Mouse (Mus musculus) frontal cortex, postnatal 14 days (tissue): ENCODE results near the gene Dyrk3.
A peak's percentile ranks its signal among the peaks of the same experiment; 100 is the strongest.
"Not testable (repeated sequence)": the region's sequence is repeated elsewhere in the genome, so short reads cannot be mapped to it uniquely, and the experiment has no call there.

ENCODE experiments used
- DNase-seq, 2 experiments: peaks; one replicate each; pipeline ENCODE4 v3.0.0; 2022; ENCODE audit warnings: low spot score in 2 of 2

Dyrk3 gene

DNA sequence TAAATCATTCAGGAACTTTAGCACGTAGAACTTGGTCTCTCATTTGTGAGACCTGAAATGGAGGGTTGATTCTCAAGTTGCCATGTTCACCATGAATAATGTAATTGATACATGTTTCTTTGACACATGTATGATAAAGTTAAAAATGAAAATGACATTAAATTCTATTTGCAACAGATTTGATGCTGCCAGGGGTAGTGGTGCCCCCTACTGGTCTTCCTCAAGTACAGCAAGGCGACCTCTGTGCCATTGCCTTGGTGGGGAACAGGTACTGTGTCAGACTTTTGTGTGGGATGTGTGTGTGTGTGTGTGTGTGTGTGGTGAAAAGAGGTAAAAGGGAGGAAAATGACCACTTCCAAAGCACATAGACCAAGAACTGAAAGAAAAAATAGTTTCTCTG lies 17.3 kb upstream of the Dyrk3 start:
- no peak for DNase-seq

DNA sequence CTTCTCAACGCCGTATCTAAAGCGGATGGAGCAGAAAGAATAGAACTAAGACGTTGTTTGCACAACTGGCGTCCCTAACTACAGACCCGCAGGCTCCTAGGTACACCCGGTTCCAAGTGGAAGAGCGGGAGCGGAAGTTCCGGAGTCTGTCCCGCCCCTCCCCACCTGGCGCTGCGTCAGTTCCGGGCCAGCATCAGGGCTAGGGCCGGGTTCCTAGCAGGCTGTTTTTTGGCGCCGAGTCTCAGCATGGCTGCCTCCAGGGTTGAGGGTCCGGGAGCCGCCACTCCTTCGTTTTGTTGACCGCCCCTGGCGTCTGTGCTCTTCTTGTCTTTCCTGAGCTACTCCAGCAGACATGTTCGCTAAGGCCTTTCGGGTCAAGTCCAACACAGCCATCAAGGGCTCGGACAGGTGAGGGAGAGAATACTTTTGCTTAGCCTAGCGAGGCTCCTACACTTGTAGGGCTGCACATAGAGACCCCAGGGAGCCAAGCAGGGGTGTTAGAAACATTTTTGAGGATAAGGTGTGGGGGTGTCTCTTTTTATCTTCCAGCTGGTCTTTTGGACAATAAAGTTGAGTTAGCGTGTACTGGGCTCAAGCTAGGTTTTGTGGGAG lies 15.0 kb upstream of the Dyrk3 start, which contains the start of gene Eif2d:
Gene Eif2d, plus strand, starts transcription at position 164 of the 612 bp plus-strand sequence.
- DNase-seq: peak; percentile 71 to 82

DNA sequence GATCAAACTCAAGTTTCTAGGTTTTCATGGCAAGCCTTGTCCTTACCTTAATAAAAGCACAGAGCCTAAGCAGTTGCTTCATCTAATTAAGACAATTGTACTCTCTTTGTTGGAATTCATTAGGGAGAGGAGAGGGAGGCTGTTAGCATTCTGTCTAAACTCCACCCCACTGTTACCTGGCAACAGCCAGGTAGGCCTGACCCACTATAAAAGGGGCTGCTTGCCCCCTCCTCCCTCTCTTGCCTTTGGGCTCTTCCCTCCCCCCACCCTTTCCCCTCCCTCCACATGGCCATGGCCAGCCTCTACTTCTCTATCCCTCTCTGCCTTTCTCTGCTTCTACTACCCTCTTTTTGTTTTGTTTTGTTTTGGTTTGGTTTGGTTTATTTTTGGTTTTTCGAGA lies 11.4 kb upstream of the Dyrk3 start:
- DNase-seq: no peak

DNA sequence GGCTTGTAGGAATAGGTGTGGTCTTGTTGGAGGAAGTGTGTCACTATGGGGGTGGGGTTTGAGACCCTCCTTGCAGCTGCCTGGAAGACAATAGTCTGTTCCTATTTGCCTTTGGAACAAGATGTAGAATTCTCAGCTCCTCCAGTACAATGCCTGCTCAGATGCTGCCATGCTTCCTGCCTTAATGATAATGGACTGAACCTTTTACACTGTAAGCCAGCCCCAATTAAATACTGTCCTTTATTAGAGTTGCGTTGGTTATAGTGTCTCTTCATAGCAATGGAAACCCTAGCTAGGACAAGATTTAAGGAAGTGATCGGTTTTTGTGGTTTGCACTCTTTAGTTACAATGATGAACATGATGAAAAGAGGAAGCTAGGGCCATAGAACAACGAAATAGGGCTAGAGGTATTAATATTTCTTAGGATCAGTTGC lies 8.1 kb upstream of the Dyrk3 start:
- no peak for DNase-seq

DNA sequence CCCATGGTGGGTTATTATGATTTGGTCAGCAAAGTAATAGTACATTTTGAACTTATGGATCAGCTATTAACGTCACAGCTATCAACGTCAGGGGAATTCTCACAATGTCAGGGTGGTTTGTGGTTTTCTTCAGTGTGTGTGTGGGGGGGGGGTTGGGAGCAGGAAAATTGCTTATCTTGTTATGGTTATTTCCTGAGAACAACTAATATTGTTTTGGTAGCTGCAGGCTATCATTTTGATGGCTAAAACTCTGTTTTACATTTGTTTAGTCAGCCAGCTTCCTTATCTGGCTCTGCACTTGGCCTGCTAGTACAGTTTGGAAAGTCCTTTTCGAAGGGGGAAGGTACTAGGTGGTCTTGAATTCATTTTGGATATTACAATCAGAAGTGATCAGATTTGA lies 7.1 kb upstream of the Dyrk3 start:
- not testable (repeated sequence) for DNase-seq

DNA sequence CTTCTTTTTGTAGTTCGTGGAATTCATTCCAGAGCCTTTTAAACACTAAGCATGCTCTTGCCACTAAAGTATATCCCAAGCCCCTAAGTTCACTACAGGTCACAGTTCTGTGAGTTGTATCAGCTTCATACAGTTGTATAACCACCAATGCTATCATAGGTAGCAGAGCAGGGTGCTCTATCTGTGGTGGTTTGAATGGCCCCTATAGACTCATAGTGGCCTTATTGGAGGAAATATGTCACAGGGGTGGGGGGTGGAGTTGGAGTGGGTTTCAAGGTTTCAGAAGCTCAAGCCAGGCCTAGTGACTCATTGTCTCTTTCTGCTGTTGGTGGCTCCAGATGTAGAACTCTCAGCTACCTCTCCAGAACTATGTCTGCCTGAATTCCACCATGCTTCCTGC lies 4.3 kb upstream of the Dyrk3 start:
- DNase-seq: no peak

DNA sequence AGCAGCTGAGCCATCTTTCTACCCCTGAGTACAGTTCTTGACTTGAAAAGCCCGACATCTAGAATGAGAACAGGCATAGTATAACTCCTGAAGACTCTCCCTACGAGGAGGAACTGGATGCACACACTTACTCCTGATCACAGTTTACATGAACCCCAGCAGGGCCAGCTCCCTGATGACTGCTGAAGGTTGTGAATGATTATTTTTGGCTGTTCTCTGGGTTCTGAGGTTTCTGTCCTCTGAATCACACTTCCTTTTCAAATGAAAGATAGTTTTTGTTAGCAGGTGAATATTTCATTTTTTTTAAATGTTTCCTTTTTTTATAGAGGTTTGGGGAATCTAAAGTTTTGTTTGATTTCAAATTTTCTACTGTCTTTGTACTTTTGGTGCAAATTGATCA lies 3.3 kb upstream of the Dyrk3 start:
- no peak for DNase-seq

DNA sequence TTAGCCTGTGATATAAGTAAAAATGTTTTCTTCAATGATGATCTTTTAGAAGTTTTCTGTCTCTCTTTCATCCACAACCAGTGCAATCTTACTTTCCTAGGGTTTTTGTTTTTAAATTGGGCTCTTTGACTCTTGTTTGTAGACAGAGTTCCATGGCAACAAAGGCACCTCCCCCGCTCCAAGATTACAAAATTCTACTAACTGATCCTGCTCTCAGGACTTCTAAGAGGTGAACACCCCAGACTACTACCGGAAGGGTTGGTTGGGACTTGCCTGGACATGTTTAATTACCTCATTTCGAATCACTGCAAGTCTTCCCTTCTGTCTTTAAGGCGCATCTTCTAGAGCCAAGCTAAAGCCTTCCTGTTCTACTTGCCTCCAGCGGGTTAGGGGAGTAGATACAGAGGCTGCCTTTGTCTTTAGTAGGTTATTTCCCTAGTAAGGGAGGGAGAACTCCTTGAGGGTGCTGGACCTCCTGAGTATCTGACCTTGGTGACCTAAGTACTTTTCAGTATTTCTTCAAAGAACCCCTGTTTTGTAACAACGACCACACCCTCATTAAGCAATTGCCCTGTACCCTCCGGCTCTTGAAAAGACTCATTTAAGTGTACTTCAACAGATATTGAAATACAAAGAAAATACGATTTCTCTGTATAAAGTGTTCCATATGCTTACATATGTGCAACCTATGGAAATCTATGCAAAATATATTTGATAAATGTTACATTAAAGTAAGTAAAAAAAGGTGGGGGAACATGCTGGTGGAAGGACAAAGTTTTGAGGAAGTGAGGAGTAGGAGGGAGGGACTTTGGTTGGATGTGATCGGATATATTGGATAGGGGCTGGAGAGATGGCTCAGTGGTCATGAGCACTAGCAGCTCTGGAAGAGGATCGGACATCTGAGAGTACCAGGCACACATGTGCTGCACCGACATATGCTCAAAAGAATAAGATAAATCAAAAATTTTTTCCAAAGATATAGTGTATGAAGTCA lies 1.3 kb upstream of the Dyrk3 start:
- no peak for DNase-seq

DNA sequence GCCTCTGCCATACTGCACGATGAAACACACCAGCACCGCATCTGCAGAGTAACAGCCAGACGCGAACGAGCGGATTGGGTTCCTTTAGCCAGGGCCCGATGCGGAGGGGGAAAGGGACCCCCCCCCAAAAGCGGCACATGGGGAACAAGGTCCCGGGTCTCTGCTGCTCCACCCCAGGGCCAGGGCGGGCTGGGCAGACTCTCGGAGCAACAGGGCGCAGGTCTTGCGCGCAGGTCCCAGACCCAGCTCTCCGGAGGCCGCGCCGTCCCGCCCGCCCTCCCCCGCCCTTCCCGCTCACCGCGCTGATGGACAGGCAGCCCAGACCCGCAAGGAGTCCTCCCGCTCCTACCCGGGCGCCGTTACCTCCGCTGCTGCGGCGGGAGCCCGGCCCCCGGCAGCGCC lies 422 bp downstream of the Dyrk3 start:
- no peak for DNase-seq

DNA sequence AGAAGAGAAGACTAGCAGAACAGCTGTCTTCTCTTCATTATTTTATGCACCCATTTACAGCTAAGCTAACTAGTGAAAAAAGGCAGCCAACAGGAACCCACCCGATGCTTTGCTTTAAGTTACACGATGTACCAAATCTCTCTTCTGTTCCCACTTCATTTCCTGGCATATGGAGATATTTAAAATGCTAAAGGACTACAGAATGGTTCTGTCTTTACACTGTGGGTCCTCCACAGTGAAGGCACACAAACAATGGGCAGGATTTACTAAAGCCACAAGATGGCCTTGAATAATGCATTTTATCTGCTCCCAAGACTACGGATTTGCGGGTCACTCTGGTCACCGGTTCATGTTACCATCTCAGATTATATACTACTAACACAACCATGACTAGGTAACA lies 1.0 kb downstream of the Dyrk3 start:
- no peak for DNase-seq

DNA sequence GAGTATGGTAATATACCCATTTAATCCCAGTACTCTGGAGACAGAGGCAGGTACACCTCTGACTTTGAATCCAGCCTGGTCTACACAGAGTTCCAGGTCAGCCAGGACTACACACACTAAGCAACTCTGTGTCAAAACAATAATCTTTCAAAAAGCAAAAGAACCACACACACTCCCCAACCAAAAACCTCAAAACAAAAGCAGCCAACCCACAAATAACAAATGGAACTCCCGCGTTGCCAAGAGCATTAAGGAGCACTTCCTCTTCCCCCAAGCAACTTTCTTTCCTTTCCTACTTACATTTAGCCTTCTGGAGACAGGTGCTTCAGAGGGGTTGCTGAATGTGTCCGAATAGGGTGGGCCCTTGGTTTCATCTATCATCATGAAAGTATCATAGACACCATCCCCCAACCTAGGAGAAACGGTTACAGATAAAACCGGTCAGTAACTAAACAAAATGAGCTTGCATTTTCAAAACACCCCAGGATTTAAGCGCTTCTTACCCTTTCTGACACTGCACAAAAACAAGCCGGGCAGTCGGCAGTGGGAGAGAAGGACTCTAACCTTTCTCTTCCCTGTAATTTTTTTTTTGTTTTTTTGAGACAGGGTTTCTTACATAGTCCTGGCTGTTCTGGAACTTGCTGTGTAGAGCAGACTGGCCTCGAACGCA lies 2.0 kb downstream of the Dyrk3 start:
- no peak for DNase-seq

DNA sequence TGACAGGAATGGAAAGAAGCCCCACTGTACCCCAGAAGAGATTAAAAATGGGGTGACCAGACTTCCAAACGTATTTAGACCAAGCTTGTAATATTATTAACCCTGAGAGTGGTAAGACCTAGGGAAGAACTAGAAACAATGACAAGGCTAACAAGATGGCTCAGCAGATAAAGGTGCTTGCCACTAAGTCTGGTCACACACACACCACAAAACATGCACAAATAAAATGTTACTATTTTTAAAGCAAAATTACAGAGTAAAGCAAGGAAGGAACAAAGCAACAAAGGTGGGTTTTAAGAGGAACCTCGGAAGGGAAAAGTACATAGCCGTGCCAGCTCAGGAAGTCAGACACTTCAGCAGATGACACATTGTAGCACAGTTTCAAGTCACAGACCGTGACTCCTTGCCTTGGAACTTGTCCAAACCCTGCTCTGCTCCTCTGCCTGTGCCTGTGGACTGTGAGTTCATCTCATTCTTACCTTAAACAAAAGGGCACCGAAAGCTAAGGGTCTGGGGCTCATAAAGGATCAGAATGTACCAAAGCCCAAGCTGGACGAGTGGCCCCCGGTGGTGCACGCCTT lies 3.1 kb downstream of the Dyrk3 start:
- DNase-seq: no peak

DNA sequence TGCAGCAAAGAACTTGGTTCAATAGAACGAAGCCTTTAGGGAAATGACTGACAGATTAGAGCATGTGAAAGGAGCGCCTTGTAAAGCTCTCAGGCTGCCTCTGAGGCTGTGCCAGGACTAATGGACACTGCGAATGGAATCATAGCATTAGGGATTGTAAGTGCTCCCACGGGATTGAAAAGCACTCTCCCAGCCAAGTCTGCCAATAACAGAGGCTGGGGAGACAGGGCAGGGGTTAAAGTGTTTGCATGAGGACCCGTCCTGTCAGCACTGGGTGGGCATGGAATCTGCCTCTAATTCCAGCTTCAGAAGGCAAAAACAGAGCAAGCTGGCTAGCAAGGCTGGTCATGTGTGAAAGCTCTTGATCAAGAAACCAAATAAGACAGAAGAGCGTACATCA lies 3.9 kb downstream of the Dyrk3 start:
- DNase-seq: no peak

DNA sequence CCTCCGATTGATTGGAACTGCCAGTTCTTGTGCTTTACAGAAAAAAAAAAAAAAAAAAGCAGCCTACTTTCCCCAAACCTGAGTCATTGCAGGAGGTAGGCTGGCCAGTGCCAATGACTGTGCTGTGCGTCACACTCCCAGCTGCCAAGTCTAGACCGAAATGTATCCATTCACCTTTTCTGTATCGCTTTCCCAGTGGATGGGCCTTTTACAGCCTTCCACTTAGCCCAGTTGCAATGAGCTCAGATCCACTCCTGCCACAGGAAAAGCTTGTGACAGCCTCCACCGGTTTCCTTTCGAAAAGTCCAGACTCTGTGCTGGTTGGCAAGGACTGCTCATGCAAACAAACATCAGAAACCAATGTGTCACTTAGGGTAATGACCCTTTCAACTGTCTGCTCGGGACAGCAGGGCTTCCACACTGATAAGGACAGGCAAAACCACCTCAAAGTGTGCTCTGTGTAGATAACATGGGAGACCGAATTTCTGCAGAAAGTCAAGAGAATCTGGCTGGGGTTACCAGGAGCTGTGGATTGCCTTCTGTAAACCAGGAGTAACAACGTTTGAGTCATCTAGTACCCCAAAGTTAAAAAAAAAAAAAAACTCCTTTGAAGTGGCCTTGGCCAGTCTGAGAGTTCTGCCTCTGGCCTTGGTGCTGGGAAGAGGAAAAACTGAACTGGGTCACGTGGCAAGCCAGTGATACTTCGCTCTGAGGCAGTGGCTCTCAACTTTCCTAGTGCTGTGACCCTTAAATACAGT lies 12.0 kb downstream of the Dyrk3 start:
- DNase-seq: no peak

DNA sequence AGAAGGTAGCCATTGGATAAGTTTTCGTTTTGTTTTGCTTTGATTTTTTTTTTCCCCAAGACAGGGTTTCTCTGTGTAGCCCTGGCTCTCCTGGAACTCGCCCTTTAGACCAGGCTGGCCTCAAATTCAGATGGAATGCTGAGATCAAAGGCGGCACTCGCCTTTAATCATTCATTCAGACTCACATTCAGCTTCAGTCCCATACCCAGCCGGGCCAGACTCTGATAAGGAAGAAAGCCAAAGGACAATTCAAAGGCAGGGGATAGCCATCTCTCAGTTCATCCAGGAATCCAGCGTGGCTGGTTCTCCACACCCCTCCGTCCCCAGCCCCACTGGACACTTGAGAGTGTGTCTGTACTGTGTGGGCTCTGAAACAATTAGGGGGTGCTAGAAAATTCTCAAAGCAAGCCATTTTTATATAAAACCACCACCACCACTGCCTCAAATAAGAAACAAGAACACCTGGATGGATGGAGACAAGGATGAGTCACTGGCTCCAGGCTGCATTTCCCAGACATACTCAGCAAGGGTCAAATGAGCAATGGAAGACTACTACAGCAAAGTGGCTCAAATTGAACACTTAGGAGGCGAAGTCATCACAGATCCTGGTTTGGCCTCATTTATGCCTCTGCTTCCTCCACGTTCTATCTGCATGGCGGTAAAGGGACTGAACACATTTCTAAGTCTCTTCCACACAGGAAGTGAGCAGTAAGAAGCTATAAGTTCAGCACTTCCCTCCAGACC lies 14.4 kb downstream of the Dyrk3 start:
- no peak for DNase-seq

DNA sequence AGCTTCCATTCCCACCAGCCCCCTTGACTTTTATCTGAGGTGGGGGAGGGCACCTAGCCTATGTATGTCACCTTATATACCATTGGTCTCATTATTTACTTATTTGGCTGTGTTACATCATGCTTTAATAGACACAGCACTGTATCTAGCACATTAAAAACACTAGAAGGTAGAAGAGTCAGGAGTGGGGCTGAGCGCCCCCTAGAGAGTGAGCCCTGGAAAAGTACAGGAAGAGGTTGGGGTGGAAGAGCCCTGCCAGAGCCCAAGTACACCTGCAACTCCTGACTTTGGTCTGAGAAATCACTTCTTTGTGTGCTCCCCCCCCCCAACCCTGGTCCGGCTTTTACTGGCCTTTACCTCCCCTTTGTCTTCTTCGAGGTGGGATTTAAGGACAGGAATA lies 16.2 kb downstream of the Dyrk3 start:
- DNase-seq: no peak

DNA sequence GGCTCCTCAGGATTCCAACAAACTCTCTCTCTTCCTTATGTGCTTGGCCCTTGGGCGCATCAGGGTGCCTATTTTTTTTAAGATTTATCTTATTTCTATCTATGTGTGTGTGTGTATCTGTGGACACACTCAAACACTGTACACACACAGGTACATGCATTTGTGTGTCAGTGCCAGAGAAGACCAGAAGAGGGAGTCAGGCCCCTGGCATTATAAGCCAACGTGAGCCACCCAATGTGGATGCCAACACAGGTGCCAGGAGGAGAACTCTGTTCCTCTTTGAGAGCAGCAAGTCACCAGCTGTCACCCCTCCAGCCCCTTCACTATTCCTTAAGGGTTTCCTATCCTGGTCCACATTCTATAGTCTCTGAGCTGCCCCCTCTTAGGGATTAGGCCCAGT lies 19.1 kb downstream of the Dyrk3 start:
- no peak for DNase-seq

DNA sequence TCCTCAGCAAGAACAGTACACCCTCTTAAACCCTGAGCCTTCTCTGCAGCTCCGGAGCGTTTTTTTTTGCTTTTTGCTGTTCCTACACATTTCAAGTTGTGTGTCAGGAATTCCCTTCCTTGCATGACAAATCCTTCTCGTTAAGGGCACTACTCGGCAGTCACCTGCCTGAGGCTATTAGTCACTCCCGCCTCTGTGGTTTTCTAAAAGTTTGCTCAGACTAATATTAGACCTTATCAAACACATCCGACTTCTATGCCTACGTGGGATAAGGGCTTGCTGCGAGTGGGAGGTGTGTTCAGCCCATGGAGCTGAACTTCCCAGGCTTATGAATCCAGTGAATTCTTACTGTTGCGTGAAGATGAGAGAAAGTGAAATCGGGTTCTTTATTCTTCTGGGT lies 19.6 kb downstream of the Dyrk3 start:
- DNase-seq: no peak

DNA sequence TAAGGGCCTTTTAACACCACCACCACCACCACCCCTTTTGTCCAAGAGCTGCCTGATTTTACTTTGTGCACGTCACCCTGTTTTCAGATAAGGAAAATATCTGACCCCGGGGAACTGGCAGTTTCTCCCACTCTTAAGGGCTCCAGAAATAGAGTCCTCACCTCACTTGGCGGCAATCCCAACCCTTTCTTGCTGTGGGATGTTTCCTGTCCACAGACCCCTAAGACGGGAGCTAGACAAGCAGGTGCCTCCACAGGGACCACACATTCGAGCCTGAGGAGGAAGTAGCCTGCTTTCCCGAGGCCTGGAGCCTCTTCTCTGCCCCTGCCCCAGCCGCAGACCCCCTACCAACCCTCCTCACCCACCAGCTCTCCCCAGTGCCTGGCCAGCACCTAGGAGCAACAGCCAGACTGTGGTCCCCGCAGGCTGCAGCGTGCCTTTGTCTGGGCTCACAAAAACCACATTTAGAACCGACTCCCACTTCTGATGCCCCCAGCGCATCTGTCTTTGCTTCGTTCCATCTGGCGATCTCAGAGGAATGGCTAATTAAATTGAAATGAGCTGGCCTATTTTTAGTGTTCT lies 21.6 kb downstream of the Dyrk3 start:
- DNase-seq: peak; percentile 45 to 54

DNA sequence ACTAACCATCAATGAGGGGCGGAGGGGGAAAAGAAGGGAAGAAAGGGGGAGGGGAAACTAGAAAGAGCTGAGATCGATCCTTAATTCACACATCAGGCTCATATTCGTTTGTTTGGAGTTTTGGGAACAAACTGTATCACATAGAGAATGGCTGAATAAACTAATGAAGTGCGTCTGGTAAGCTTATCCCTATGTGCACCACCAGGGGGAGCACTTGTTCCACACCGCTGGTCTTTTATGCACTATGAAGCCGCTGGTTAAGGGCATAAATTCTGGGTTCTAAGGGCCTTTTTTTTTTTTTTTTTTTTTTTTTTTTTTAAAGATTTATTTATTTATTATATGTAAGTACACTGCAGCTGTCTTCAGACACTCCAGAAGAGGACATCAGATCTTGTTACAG lies 22.2 kb downstream of the Dyrk3 start:
- peak in 1 of 2 experiments; percentile 61 for DNase-seq
